18 mouse cellular contexts compared by ENCODE assay signal in genomic region chr8:13060441-13061150, GRCm38 (mm10). TPM values are rescaled to one million over a fixed set of nuclear protein-coding genes. Genes with fewer than 3 reads are reported as not detected.
A peak's percentile ranks its signal among the peaks of the same experiment; 100 is the strongest.
DNase-seq lines count a peak whose midpoint lies in the region; ATAC-seq lines count a peak whose summit lies in the region.
"Had no signal": no experiment of that assay in that cellular context is flagged by ENCODE, and none has a peak within 500 bp of the region (broad histone marks: within the 10 kb centered on the region; RNA-seq: fewer than 3 reads in every experiment).

TSS of gene Proz (plus strand) at chr8:13060914.

- H3K27ac ChIP-seq in intestine, embryonic 15.5 days, result peak within 1 kb of the TSS; percentile 69; the same call in 1 of the 2 replicates
- H3K27ac ChIP-seq in liver, embryonic 16.5 days (ENCODE audit: low read length), result peak within 1 kb of the TSS; percentile 79
- H3K27ac ChIP-seq: heart, embryonic 10.5 days; neural tube, embryonic 12.5 days had no signal

- H3K9me3 ChIP-seq in intestine, embryonic 15.5 days, result no peaks in the 10 kb centered on the region
- H3K9me3 ChIP-seq in liver, embryonic 16.5 days (replicated peaks; ENCODE audit: control insufficient read depth, low read length), result no peaks in the 10 kb centered on the region
- H3K9me3 ChIP-seq: heart, embryonic 10.5 days; neural tube, embryonic 12.5 days had no signal

- H3K27me3 ChIP-seq in intestine, embryonic 15.5 days (replicated peaks), result no peaks in the 10 kb centered on the region
- H3K27me3 ChIP-seq in liver, embryonic 16.5 days (ENCODE audit: control insufficient read depth, insufficient read depth, low read depth, low read length), result no peaks in the 10 kb centered on the region
- H3K27me3 ChIP-seq: neural tube, embryonic 12.5 days had no signal

- no peaks in the 10 kb centered on the region for H3K4me1 ChIP-seq in intestine, embryonic 15.5 days (replicated peaks)
- peaks cover 3% of the 10 kb centered on the region; the same call in 1 of the 2 replicates for H3K4me1 ChIP-seq in liver, embryonic 16.5 days (ENCODE audit: control insufficient read depth, low read depth, low read length)
- H3K4me1 ChIP-seq: heart, embryonic 10.5 days; neural tube, embryonic 12.5 days had no signal

- no peak within 1 kb of the TSS for H3K4me3 ChIP-seq in intestine, embryonic 15.5 days (replicated peaks)
- H3K4me3 ChIP-seq in liver, embryonic 16.5 days (ENCODE audit: low read depth, low read length), result peak within 1 kb of the TSS; percentile 53
- H3K4me3 ChIP-seq: heart, embryonic 10.5 days; neural tube, embryonic 12.5 days had no signal

- no peaks in the 10 kb centered on the region for H3K36me3 ChIP-seq in intestine, embryonic 15.5 days
- H3K36me3 ChIP-seq in liver, embryonic 16.5 days (ENCODE audit: control insufficient read depth, insufficient read depth), result no peaks in the 10 kb centered on the region
- H3K36me3 ChIP-seq: heart, embryonic 10.5 days; neural tube, embryonic 12.5 days had no signal

- no peak within 1 kb of the TSS for H3K9ac ChIP-seq in intestine, embryonic 15.5 days
- peak within 1 kb of the TSS; percentile 62 for H3K9ac ChIP-seq in liver, embryonic 16.5 days (ENCODE audit: low read depth, low read length)
- H3K9ac ChIP-seq: forebrain, postnatal 0 days; lung, embryonic 14.5 days; neural tube, embryonic 12.5 days had no signal

- DNase-seq in kidney, adult 8-10 months, result peak; percentile 80 to 83
- peak; percentile 42 to 66 for DNase-seq in kidney, postnatal 4 days
- no peak for DNase-seq in frontal cortex, postnatal 25 days (ENCODE audit: low spot score in 2 of 2)
- no peak for DNase-seq in cerebellum, adult 9-11 months
- DNase-seq: cerebellum, postnatal 25 days; forebrain, postnatal 0 days; gastrocnemius, postnatal 14 days; heart, postnatal 4 days; layer of hippocampus, postnatal 36 days; lung, embryonic 14.5 days had no signal

- ATAC-seq in intestine, embryonic 15.5 days, result peak; percentile 92
- peak; percentile 76 for ATAC-seq in liver, embryonic 16.5 days (ENCODE audit: low read depth)
- no peak for ATAC-seq in monocyte, adult 5-6 weeks (replicated peaks; ENCODE audit: insufficient number of reproducible peaks, low FRiP score, low TSS enrichment, poor library complexity, severe bottlenecking)
- ATAC-seq in frontal cortex, adult (ENCODE audit: low TSS enrichment), result no peak
- ATAC-seq: forebrain, postnatal 0 days had no signal

- 62% methylated on average over 17 of the region's 17 CpGs for WGBS in intestine, embryonic 15.5 days
- WGBS in liver, embryonic 16.5 days (ENCODE audit: insufficient replicate concordance), result 51% methylated on average over 17 of the region's 17 CpGs

- peak within 1 kb of the TSS; percentile 23; the same call in 1 of the 2 replicates for H3K4me2 ChIP-seq in intestine, embryonic 15.5 days (replicated peaks)
- H3K4me2 ChIP-seq in liver, embryonic 16.5 days (ENCODE audit: low read depth, low read length), result peak within 1 kb of the TSS; percentile 55
- H3K4me2 ChIP-seq: lung, embryonic 14.5 days; neural tube, embryonic 12.5 days had no signal

RNA-seq across cellular contexts. Expression of gene Proz, which starts in this region (rescaled TPM):
- 5.6 and 6.8 TPM in 2 replicates for polyA plus RNA-seq in intestine, embryonic 15.5 days (2015; fragmentation: Nextera tagmentation; extraction: Ambion mirVana)
- polyA plus RNA-seq in liver, embryonic 16.5 days (2015; fragmentation: Nextera tagmentation; extraction: Ambion mirVana), result 46.0 and 53.4 TPM in 2 replicates
- 0.68 TPM in 1 of 3 replicates, not detected in the others for total RNA-seq in monocyte, adult 5-6 weeks (2017)
- total RNA-seq: gastrocnemius, postnatal 14 days; heart, postnatal 4 days; layer of hippocampus, postnatal 36 days; left cerebral cortex, postnatal 36 days; midbrain, postnatal 0 days had no signal

Comparison
In these comparisons a context has a peak if more than half of its experiments do, and no peak if none do; other contexts are left out.
1. ATAC-seq: peak in intestine, embryonic 15.5 days (single experiment) and liver, embryonic 16.5 days (single experiment); none in monocyte, adult 5-6 weeks (single experiment) and frontal cortex, adult (single experiment).
2. DNase-seq: peak in kidney, adult 8-10 months (2 of 2) and kidney, postnatal 4 days (2 of 2); none in frontal cortex, postnatal 25 days (0 of 2) and cerebellum, adult 9-11 months (single experiment).